Mouse (Mus musculus): ENCODE data around the gene Rpap2. TPM values are rescaled to one million over a fixed set of nuclear protein-coding genes. Genes with fewer than 3 reads are reported as not detected.

Rpap2 gene
- total and polyA plus RNA-seq, 3 experiments, result 24.3 to 38.1 (median 28.3) TPM

DNA sequence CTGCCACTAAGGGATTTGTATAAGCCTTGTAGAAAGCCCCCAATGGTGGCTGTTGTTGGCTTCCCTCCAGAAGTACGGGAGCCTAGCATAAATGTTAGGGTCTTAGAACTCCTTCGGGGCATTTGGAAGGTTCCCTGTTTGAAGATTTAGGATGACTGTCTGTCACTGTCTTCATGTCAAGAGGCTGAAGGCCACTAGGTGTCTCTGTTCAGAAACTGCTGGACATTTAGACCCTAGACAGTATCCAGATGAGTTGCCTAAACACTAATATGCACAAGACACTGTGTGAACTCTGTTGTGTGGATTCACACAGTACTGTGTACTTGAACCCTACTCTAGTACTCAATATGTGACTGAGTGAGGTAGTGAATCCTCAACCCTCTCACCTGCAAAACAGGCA is 87.2 kb downstream of the Rpap2 start:
- TF ChIP-seq TCF12 (IDR thresholded peaks at IDR 0.05; ENCODE audit: low read depth, low read length), result no peak
- no peak for TF ChIP-seq MXI1 (IDR thresholded peaks at IDR 0.05; ENCODE audit: low read depth, low read length)
- peak; percentile 69 for TF ChIP-seq RAD21 (IDR thresholded peaks at IDR 0.05; ENCODE audit: low read depth, low read length)
- peak; percentile 33 to 80; a peak in 3 of 4 replicates for TF ChIP-seq CTCF (conservative IDR thresholded peaks at IDR 0.05 in 1 of 2, IDR thresholded peaks at IDR 0.05 in 1 of 2; ENCODE audit: low read depth in 2 of 2, low read length in 2 of 2)
- no peak for TF ChIP-seq SIN3A (IDR thresholded peaks at IDR 0.05; ENCODE audit: low read length)
- peak; percentile 20; the same call in 1 of the 2 replicates for TF ChIP-seq ZC3H11A (IDR thresholded peaks at IDR 0.05; ENCODE audit: low read depth, low read length)
- no peak for TF ChIP-seq IRF4 (IDR thresholded peaks at IDR 0.05; ENCODE audit: low read depth, low read length)
- no peak for TF ChIP-seq TBP (conservative IDR thresholded peaks at IDR 0.05; ENCODE audit: low read depth, low read length)
- peak; percentile 84 for TF ChIP-seq SMC3 (IDR thresholded peaks at IDR 0.05; ENCODE audit: low read depth, low read length)
- TF ChIP-seq PAX5 (IDR thresholded peaks at IDR 0.05; ENCODE audit: low read length), result no peak
- TF ChIP-seq NRF1 (IDR thresholded peaks at IDR 0.05; ENCODE audit: low read depth, low read length), result no peak
- no peak for TF ChIP-seq HCFC1 (IDR thresholded peaks at IDR 0.05; ENCODE audit: low read depth, low read length)
- no peak for TF ChIP-seq ZKSCAN1 (IDR thresholded peaks at IDR 0.05; ENCODE audit: borderline replicate concordance, low read depth, low read length)
- TF ChIP-seq NELFE (IDR thresholded peaks at IDR 0.05; ENCODE audit: low read depth, low read length), result no peak
- TF ChIP-seq KAT2A (IDR thresholded peaks at IDR 0.05; ENCODE audit: insufficient replicate concordance, low read length), result no peak
- Histone ChIP-seq H3K79me2 (replicated peaks; ENCODE audit: control insufficient read depth, extremely low read depth, insufficient read depth, poor library complexity, severe bottlenecking) (no peaks in the 10 kb centered on the region), H3K4me1 (ENCODE audit: control insufficient read depth in 1 of 2, insufficient read depth in 2 of 2) (peaks cover 3 to 7% of the 10 kb centered on the region in 2 experiments; a peak in 2 of 4 replicates), H3K27ac (ENCODE audit: insufficient read depth, low read depth) (no peak overlapping the region), H3K27me3 (replicated peaks) (no peaks in the 10 kb centered on the region), H3K4me3 (replicated peaks in 1 of 3; ENCODE audit: low read depth in 2 of 3, low read length in 2 of 3, poor library complexity in 1 of 3) (no peak overlapping the region), H3K9me3 (replicated peaks; ENCODE audit: low read length) (no peaks in the 10 kb centered on the region), H3K9ac (ENCODE audit: insufficient read depth, low read depth) (no peak overlapping the region), H3K4me2 (ENCODE audit: insufficient read depth, low read depth, poor library complexity, severe bottlenecking) (no peak overlapping the region), H3K36me3 (replicated peaks in 1 of 2; ENCODE audit: control insufficient read depth in 1 of 2, insufficient read depth in 1 of 2, low read length in 1 of 2) (no peaks in the 10 kb centered on the region)
- DNase-seq (ENCODE audit: extremely low read depth), result peak; percentile 27
- dilution Hi-C loops (cut with MboI; ENCODE audit: extremely low pct_ligation_motif_present, extremely low pct_unique_long_range_greater_than_20kb, low sequenced_read_pairs), result no loop called here
- in situ Hi-C loops (cut with MboI; ENCODE audit: low pct_ligation_motif_present, low pct_unique_long_range_greater_than_20kb, low sequenced_read_pairs), result no loop called here

GRCm38 (mm10) chr5:107687161-107687560 is 90.0 kb downstream of the Rpap2 start:
- DNase-seq (ENCODE audit: extremely low read depth), result no peak
- no peaks in the 10 kb centered on the region for H3K79me2 ChIP-seq (replicated peaks; ENCODE audit: control insufficient read depth, extremely low read depth, insufficient read depth, poor library complexity, severe bottlenecking)
- no peaks in the 10 kb centered on the region for H3K9me3 ChIP-seq (replicated peaks; ENCODE audit: low read length)
- dilution Hi-C loops (cut with MboI; ENCODE audit: extremely low pct_ligation_motif_present, extremely low pct_unique_long_range_greater_than_20kb, low sequenced_read_pairs), result no loop called here
- H3K4me2 ChIP-seq (ENCODE audit: insufficient read depth, low read depth, poor library complexity, severe bottlenecking), result no peak overlapping the region
- no peak overlapping the region for H3K4me3 ChIP-seq (replicated peaks in 1 of 3; ENCODE audit: low read depth in 2 of 3, low read length in 2 of 3, poor library complexity in 1 of 3)
- no peak overlapping the region for H3K27ac ChIP-seq (ENCODE audit: insufficient read depth, low read depth)
- H3K36me3 ChIP-seq (replicated peaks in 1 of 2; ENCODE audit: control insufficient read depth in 1 of 2, insufficient read depth in 1 of 2, low read length in 1 of 2), result no peaks in the 10 kb centered on the region
- no peaks in the 10 kb centered on the region for H3K27me3 ChIP-seq (replicated peaks)
- no peak for TF ChIP-seq ZC3H11A (IDR thresholded peaks at IDR 0.05; ENCODE audit: low read depth, low read length)
- TF ChIP-seq CHD1 (IDR thresholded peaks at IDR 0.05; ENCODE audit: low read depth, low read length), result no peak
- no peak for TF ChIP-seq MAZ (IDR thresholded peaks at IDR 0.05; ENCODE audit: low read depth, low read length)
- TF ChIP-seq CHD2 (IDR thresholded peaks at IDR 0.05; ENCODE audit: low read length), result no peak
- TF ChIP-seq MEF2A (IDR thresholded peaks at IDR 0.05; ENCODE audit: borderline replicate concordance, low read depth, low read length), result no peak
- TF ChIP-seq ZKSCAN1 (IDR thresholded peaks at IDR 0.05; ENCODE audit: borderline replicate concordance, low read depth, low read length), result no peak
- TF ChIP-seq MXI1 (IDR thresholded peaks at IDR 0.05; ENCODE audit: low read depth, low read length), result no peak
- TF ChIP-seq USF2 (conservative IDR thresholded peaks at IDR 0.05; ENCODE audit: low read depth, low read length), result no peak
- no peak for TF ChIP-seq BHLHE40 (IDR thresholded peaks at IDR 0.05; ENCODE audit: low read depth, low read length)
- no peak for TF ChIP-seq KAT2A (IDR thresholded peaks at IDR 0.05; ENCODE audit: insufficient replicate concordance, low read length)
- no peak for TF ChIP-seq SMC3 (IDR thresholded peaks at IDR 0.05; ENCODE audit: low read depth, low read length)
- TF ChIP-seq NELFE (IDR thresholded peaks at IDR 0.05; ENCODE audit: low read depth, low read length), result no peak
- H3K4me1 ChIP-seq (ENCODE audit: control insufficient read depth in 1 of 2, insufficient read depth in 2 of 2), result peaks cover 0 to 7% of the 10 kb centered on the region in 2 experiments; a peak in 2 of 4 replicates
- no peak overlapping the region for H3K9ac ChIP-seq (ENCODE audit: insufficient read depth, low read depth)
- in situ Hi-C loops (cut with MboI; ENCODE audit: low pct_ligation_motif_present, low pct_unique_long_range_greater_than_20kb, low sequenced_read_pairs), result no loop called here
